Comparison of ENCODE assay signal across 26 mouse cellular contexts in genomic region chr9:86661266-86661665, GRCm38 (mm10). TPM values are rescaled to one million over a fixed set of nuclear protein-coding genes. Genes with fewer than 3 reads are reported as not detected.
DNase-seq lines count a peak whose midpoint lies in the region; TF ChIP-seq lines count a peak whose summit lies in the region.
"Had no signal": no experiment of that assay in that cellular context is flagged by ENCODE, and none has a peak within 500 bp of the region (broad histone marks: within the 10 kb centered on the region; RNA-seq: fewer than 3 reads in every experiment).

No protein-coding gene starts in this region.

- intact Hi-C loops in left cerebral cortex, postnatal 14 days (cut with DNase I): no loop called here
- intact Hi-C loops in left cerebral cortex, adult 2 months (cut with DNase I): no loop called here

- H3K27ac ChIP-seq in left cerebral cortex, adult 2 months: no peak overlapping the region
- H3K27ac ChIP-seq: embryonic facial prominence, embryonic 10.5 days; embryonic facial prominence, embryonic 15.5 days; forebrain, embryonic 12.5 days; heart, adult 2 months; hindbrain, embryonic 10.5 days; hindbrain, embryonic 15.5 days; limb, embryonic 13.5 days; lung, embryonic 15.5 days; midbrain, embryonic 12.5 days; neural tube, embryonic 12.5 days had no signal

- DNase-seq in cerebellum, postnatal 10 days: peak; percentile 16 to 19
- no peak for DNase-seq in cerebellum, postnatal 14 days
- DNase-seq in left cerebral cortex, postnatal 14 days (ENCODE audit: low spot score in 2 of 2): peak; percentile 16 to 17
- no peak for DNase-seq in left cerebral cortex, adult 2 months (ENCODE audit: extremely low spot score in 1 of 2, low spot score in 2 of 2)
- peak; percentile 2 for DNase-seq in A20 (ENCODE audit: low read depth, low spot score)
- peak; percentile 21 to 23 for DNase-seq in frontal cortex, postnatal 36 days (ENCODE audit: low spot score in 2 of 2)
- no peak for DNase-seq in layer of hippocampus, adult 18-20 months (ENCODE audit: low spot score in 2 of 2)
- DNase-seq: adrenal gland, postnatal 10 days; cerebellum, adult 18-20 months; gastrocnemius, postnatal 25 days; heart, adult 2 months; kidney, adult 11 months; kidney, postnatal 14 days; lung, postnatal 4 days had no signal

- no peak overlapping the region for H3K4me3 ChIP-seq in left cerebral cortex, adult 2 months
- H3K4me3 ChIP-seq: embryonic facial prominence, embryonic 10.5 days; embryonic facial prominence, embryonic 15.5 days; forebrain, embryonic 12.5 days; heart, adult 2 months; heart, embryonic 12.5 days; hindbrain, embryonic 10.5 days; hindbrain, embryonic 15.5 days; limb, embryonic 13.5 days; lung, embryonic 15.5 days; megakaryocyte, embryonic 14.5 days; midbrain, embryonic 12.5 days; myocyte; neural tube, embryonic 12.5 days had no signal

- TF ChIP-seq CTCF in left cerebral cortex, adult 2 months (IDR thresholded peaks at IDR 0.05): no peak

RNA-seq across cellular contexts. Expression of gene Me1, which starts 34.5 kb away (rescaled TPM):
- total RNA-seq in left cerebral cortex, postnatal 14 days (2021): 10 to 100 TPM; 54.6 to 58.3 TPM
- 10 to 100 TPM; 47.7 to 51.6 TPM for total RNA-seq in left cerebral cortex, adult 2 months (2021)
- total RNA-seq in layer of hippocampus, adult 18-20 months (2021): 10 to 100 TPM; 61.0 to 63.2 TPM

Comparison
In these comparisons a context has a peak if more than half of its experiments do, and no peak if none do; other contexts are left out.
1. DNase-seq: peak in cerebellum, postnatal 10 days (2 of 2), left cerebral cortex, postnatal 14 days (2 of 2), A20 (single experiment) and frontal cortex, postnatal 36 days (2 of 2); none in cerebellum, postnatal 14 days (0 of 2), left cerebral cortex, adult 2 months (0 of 2) and layer of hippocampus, adult 18-20 months (0 of 2).